Mouse (Mus musculus) liver, adult 2 months (tissue): Measurements from ENCODE around the gene Otud6a. TPM values are rescaled to one million over a fixed set of nuclear protein-coding genes. Genes with fewer than 3 reads are reported as not detected.

ENCODE experiments used
- DNase-seq: peaks from one replicate; pipeline ENCODE4 v3.0.0-alpha.2; 2011; ENCODE audit warnings: low read depth, low spot score; ENCODE audit errors: extremely low read depth
- H3K27ac ChIP-seq: fragments of 200-500 bp; replicated peaks from 2 replicates; pipeline ENCODE4 v1.5.1; 2012; ENCODE audit warnings: low read depth, mild to moderate bottlenecking, control low read depth, inconsistent platforms, low read length; ENCODE audit not compliant: insufficient read depth
- H3K27me3 ChIP-seq: fragments of 200-500 bp; 2 replicates; pipeline ENCODE4 v1.6.1; 2012; ENCODE audit warnings: mild to moderate bottlenecking, moderate library complexity, low read length, inconsistent platforms; ENCODE audit not compliant: control insufficient read depth, insufficient read depth
- H3K36me3 ChIP-seq: fragments of 200-500 bp; 2 replicates; pipeline ENCODE4 v1.6.1; 2012; ENCODE audit warnings: low read length, inconsistent platforms; ENCODE audit not compliant: control insufficient read depth, insufficient read depth
- H3K4me1 ChIP-seq: fragments of 200-500 bp; 2 replicates; pipeline ENCODE4 v1.6.1; 2011; ENCODE audit warnings: low read length; ENCODE audit not compliant: control insufficient read depth, insufficient read depth
- H3K4me3 ChIP-seq: fragments of 200-500 bp; 2 replicates; pipeline ENCODE4 v1.5.1; 2011; ENCODE audit warnings: low read depth, mild to moderate bottlenecking, control low read depth, low read length, moderate library complexity; ENCODE audit not compliant: insufficient read depth
- H3K79me2 ChIP-seq: fragments of 200-500 bp; 2 replicates; pipeline ENCODE4 v1.6.1; 2012; ENCODE audit warnings: inconsistent platforms, mild to moderate bottlenecking, low read length, moderate library complexity; ENCODE audit not compliant: control insufficient read depth, insufficient read depth
- H3K9ac ChIP-seq: fragments of 200-500 bp; 2 replicates; pipeline ENCODE4 v1.6.1; 2012; ENCODE audit warnings: low read depth, mild to moderate bottlenecking, control low read depth, inconsistent platforms, low read length
- CTCF ChIP-seq: fragments of 200-500 bp; IDR thresholded peaks from 2 replicates; pipeline ENCODE4 v1.5.1; 2011; ENCODE audit warnings: low read depth, low read length, control low read depth
- POLR2A ChIP-seq: fragments of 200-500 bp; IDR thresholded peaks from 2 replicates; pipeline ENCODE4 v1.6.1; 2011; ENCODE audit warnings: low read length, control low read depth; ENCODE audit not compliant: insufficient read depth; ENCODE audit errors: extremely low read depth
- WGBS: fragments of 180-500 bp; shearing (Covaris S2); methylation state at CpG from one replicate; pipeline ENCODE4 v1.1.7; 2018; 5-methylcytosine and 5-hydroxymethylcytosine counted together
- polyA plus RNA-seq: library from polyadenylated mRNA; depleted of rRNA; stranded (reverse); fragments of >200 nt; gene quantifications from 2 replicates; pipeline ENCODE4 v1.2.3, GENCODE M21; 2012; rRNA removed
- total RNA-seq: library from RNA; depleted of rRNA; stranded (reverse); fragments of >200 nt; gene quantifications from 2 replicates; pipeline ENCODE4 v1.2.3, GENCODE M21; 2014; rRNA removed

Gene Otud6a
- total and polyA plus RNA-seq, 2 experiments = not detected

DNA sequence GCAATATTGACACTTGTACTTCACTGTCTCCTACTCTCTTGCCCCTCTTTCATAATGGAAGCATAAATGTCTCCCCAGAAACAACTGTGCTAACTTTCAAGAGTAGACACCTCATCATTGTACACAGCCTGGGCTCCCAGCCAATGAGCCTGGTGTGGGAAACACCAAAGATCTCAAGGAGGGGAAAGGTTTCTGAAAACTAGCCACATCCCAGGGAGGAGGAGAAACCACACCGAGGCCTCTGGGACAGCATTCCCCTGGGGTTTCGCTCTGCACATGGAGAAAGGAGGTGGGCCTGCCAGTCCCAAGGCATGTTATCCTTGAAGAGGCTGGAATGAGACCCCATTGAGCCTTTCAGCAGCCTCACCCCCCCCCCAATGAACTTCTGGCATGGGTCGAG, 41.3 kb downstream of the Otud6a start:
- Histone ChIP-seq H3K4me3 (no peak overlapping the region), H3K4me1 (peaks cover 8% of the 10 kb centered on the region), H3K27me3 (no peaks in the 10 kb centered on the region), H3K27ac (no peak overlapping the region), H3K79me2 (no peaks in the 10 kb centered on the region), H3K36me3 (no peaks in the 10 kb centered on the region), H3K9ac (no peak overlapping the region)
- TF ChIP-seq POLR2A (no peak), CTCF (no peak)
- no peak for DNase-seq
- WGBS = 83% methylated on average over 3 of the region's 3 CpGs

DNA sequence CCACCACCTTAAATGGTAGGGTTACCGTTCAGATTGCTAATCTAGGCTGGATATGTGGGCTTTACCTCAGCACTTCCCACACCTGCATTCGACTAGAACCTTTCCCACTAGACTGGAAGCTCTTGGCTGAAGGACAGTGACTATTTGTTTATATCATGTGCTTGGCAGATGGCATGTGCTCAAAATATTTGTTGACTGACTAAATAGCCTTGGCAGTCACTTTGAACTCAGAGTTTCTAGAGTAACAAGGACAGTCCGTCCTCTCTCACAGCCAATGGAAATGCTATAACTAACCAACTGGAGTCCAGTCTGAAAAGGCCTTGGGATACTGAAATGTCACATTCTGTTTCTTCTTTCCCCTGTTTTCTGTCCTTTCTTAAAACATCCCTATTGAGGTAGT, 42.7 kb downstream of the Otud6a start:
- Histone ChIP-seq H3K4me1 (peaks cover 8% of the 10 kb centered on the region), H3K36me3 (no peaks in the 10 kb centered on the region), H3K27ac (peak overlapping the region; percentile 95), H3K27me3 (no peaks in the 10 kb centered on the region), H3K9ac (peak overlapping the region; percentile 62), H3K4me3 (no peak overlapping the region), H3K79me2 (no peaks in the 10 kb centered on the region)
- TF ChIP-seq CTCF (no peak), POLR2A (no peak)
- WGBS = 20% methylated on average over 3 of the region's 3 CpGs
- peak; percentile 96 for DNase-seq

DNA sequence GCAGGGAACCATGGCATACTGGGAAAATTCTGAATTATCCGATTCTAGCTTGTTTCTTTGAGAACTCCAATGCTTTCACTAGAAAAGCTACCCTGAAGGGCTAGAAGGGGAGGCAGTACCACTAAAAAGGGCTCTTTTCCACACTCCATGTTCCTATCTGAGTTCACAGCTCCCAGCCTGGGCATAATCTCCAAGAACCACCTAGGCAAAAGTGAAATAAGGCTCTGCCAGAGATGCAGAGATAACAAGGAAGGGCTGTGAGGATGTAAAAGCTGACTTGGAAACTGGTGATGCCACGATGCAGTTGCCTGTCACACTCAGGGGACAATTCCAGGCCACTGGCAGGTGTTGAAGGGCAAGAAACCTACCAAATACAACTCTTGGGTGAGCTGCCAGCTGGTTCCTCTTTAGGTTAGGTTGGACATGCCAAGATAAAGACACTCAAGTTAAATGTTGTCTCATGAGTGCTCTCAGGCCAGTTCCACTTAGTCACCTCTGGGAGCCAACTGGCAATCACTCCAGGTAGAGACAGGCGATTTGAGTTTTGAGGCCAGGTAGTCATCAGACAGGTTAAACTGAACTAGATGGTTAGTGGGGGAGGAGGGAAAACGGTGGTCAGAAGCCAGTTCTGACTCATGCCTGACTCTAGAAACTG, 46.9 kb downstream of the Otud6a start:
- H3K9ac ChIP-seq = no peak overlapping the region
- H3K79me2 ChIP-seq = no peaks in the 10 kb centered on the region
- H3K4me1 ChIP-seq = peaks cover 8% of the 10 kb centered on the region
- peak; percentile 54 for DNase-seq
- no peaks in the 10 kb centered on the region for H3K36me3 ChIP-seq
- no peak for TF ChIP-seq POLR2A
- TF ChIP-seq CTCF = no peak
- no peaks in the 10 kb centered on the region for H3K27me3 ChIP-seq
- 36% methylated on average over 4 of the region's 4 CpGs for WGBS
- H3K27ac ChIP-seq = no peak overlapping the region
- H3K4me3 ChIP-seq = no peak overlapping the region

Other genes with a start within 250 kb of the Otud6a start
- 1.2 and 1.5 TPM in 2 replicates for gene Awat2, start 13.7 kb downstream of the Otud6a start, total RNA-seq
- gene Awat2, start 13.7 kb downstream of the Otud6a start, polyA plus RNA-seq = 0.83 and 1.1 TPM in 2 replicates
- gene Igbp1, start 65.3 kb downstream of the Otud6a start, total RNA-seq = 52.2 and 63.2 TPM in 2 replicates
- 18.5 and 20.4 TPM in 2 replicates for gene Igbp1, start 65.3 kb downstream of the Otud6a start, polyA plus RNA-seq
- not detected in 2 replicates for gene Dgat2l6, start 95.8 kb downstream of the Otud6a start, total RNA-seq
- gene Dgat2l6, start 95.8 kb downstream of the Otud6a start, polyA plus RNA-seq = not detected in 2 replicates
- gene Awat1, start 143.2 kb downstream of the Otud6a start, total RNA-seq = not detected in 2 replicates
- not detected in 2 replicates for gene Awat1, start 143.2 kb downstream of the Otud6a start, polyA plus RNA-seq
- 12.2 and 15.9 TPM in 2 replicates for gene P2ry4, start 165.9 kb downstream of the Otud6a start, total RNA-seq
- gene P2ry4, start 165.9 kb downstream of the Otud6a start, polyA plus RNA-seq = 14.7 and 20.4 TPM in 2 replicates
- gene Arr3, start 176.5 kb downstream of the Otud6a start, total RNA-seq = not detected in 2 replicates
- gene Arr3, start 176.5 kb downstream of the Otud6a start, polyA plus RNA-seq = not detected in 2 replicates
- 0.37 and 0.54 TPM in 2 replicates for gene Kif4, start 196.7 kb downstream of the Otud6a start, total RNA-seq
- 0.02 TPM in 2 replicates for gene Kif4, start 196.7 kb downstream of the Otud6a start, polyA plus RNA-seq
- 18.3 and 20.0 TPM in 2 replicates for gene Pdzd11, start 197.6 kb downstream of the Otud6a start, total RNA-seq
- gene Pdzd11, start 197.6 kb downstream of the Otud6a start, polyA plus RNA-seq = 10.2 and 13.3 TPM in 2 replicates